Mouse (Mus musculus): Measurements from ENCODE around the gene Top2a.

- TF ChIP-seq GATA1 (IDR thresholded peaks at IDR 0.05; ENCODE audit: low read length) = no peak
- TF ChIP-seq TAL1 (IDR thresholded peaks at IDR 0.05; ENCODE audit: low read length) = no peak
Observed at GRCm38 (mm10) chr11:99047120-99047519, 23.1 kb upstream of the Top2a start.
